Mouse (Mus musculus) 416B (cell line): Measurements from ENCODE around the gene Sf3b1.
"Not testable (repeated sequence)": the region's sequence is repeated elsewhere in the genome, so short reads cannot be mapped to it uniquely, and the experiment has no call there.

Source experiments
- DNase-seq: peaks from one replicate; pipeline ENCODE4 v3.0.0; 2011; ENCODE audit warnings: low read depth

The Sf3b1 gene

GRCm38 (mm10) chr1:55027966-55028365, 685 bp upstream of the Sf3b1 start:
- DNase-seq: peak; percentile 27

GRCm38 (mm10) chr1:55026444-55027252, 633 bp downstream of the Sf3b1 start:
- no peak for DNase-seq

GRCm38 (mm10) chr1:55025656-55026430, 1.4 kb downstream of the Sf3b1 start:
- peak; percentile 23 for DNase-seq

GRCm38 (mm10) chr1:55021907-55022306, 5.4 kb downstream of the Sf3b1 start:
- no peak for DNase-seq

GRCm38 (mm10) chr1:55012513-55012912, 14.8 kb downstream of the Sf3b1 start:
- peak; percentile 64 for DNase-seq

- peak; percentile 41 for DNase-seq
Measured at GRCm38 (mm10) chr1:55008313-55008712, 19.0 kb downstream of the Sf3b1 start.

GRCm38 (mm10) chr1:54993581-54993980, 33.7 kb downstream of the Sf3b1 start:
- DNase-seq: peak; percentile 53

GRCm38 (mm10) chr1:54986248-54986647, 41.0 kb downstream of the Sf3b1 start:
- DNase-seq: no peak

GRCm38 (mm10) chr1:54985831-54986230, 41.5 kb downstream of the Sf3b1 start:
- no peak for DNase-seq

- no peak for DNase-seq
Measured at GRCm38 (mm10) chr1:54984154-54984553, 43.1 kb downstream of the Sf3b1 start.

GRCm38 (mm10) chr1:54983339-54983738, 43.9 kb downstream of the Sf3b1 start:
- peak; percentile 60 for DNase-seq

GRCm38 (mm10) chr1:54982636-54983035, 44.6 kb downstream of the Sf3b1 start:
- peak; percentile 26 for DNase-seq

- DNase-seq: peak; percentile 58
Measured at GRCm38 (mm10) chr1:54979226-54979984, 47.9 kb downstream of the Sf3b1 start.

- no peak for DNase-seq
Measured at GRCm38 (mm10) chr1:54971687-54972404, 55.4 kb downstream of the Sf3b1 start.

GRCm38 (mm10) chr1:54966858-54967257, 60.4 kb downstream of the Sf3b1 start:
- DNase-seq: peak; percentile 25

GRCm38 (mm10) chr1:54965159-54965995, 61.9 kb downstream of the Sf3b1 start:
- DNase-seq: no peak

GRCm38 (mm10) chr1:54961724-54962123, 65.6 kb downstream of the Sf3b1 start:
- no peak for DNase-seq

- no peak for DNase-seq
Measured at GRCm38 (mm10) chr1:54960613-54961165, 66.6 kb downstream of the Sf3b1 start.

- peak; percentile 53 for DNase-seq
Measured at GRCm38 (mm10) chr1:54958525-54958924, 68.8 kb downstream of the Sf3b1 start.

GRCm38 (mm10) chr1:54956995-54957394, 70.3 kb downstream of the Sf3b1 start:
- DNase-seq: not testable (repeated sequence)
